Mouse (Mus musculus) lung, postnatal 0 days (tissue): ENCODE data around the gene Fbln2.

Experiments
- CTCF ChIP-seq: IDR thresholded peaks from 2 replicates; pipeline ENCODE4 v1.5.1; 2016; ENCODE audit warnings: antibody characterized with exemption, mild to moderate bottlenecking
- EP300 ChIP-seq: IDR thresholded peaks from 2 replicates; pipeline ENCODE4 v1.6.1; 2016; ENCODE audit warnings: antibody characterized with exemption, mild to moderate bottlenecking, control low read depth

DNA sequence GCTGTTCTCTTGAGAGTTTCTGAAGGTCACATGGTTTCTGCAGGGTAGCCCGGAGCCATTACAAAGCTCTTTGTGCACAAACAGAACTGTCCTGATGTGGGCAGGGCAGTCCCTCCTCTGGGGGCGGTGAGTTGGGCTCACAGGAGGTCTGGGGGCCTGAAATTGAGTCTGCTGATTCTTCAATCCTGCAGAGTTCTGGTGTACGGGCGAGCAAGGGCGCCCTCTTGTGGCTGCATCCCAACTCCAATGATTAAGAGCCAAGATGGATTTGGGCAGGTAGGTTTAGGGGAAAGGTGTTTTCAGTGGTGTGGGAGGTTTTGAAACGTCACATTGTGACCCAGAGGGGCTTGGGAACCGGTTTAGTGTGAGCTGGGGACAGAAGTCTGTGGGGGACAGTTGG lies 65.3 kb downstream of the Fbln2 start:
- no peak for TF ChIP-seq EP300
- peak; percentile 88 for TF ChIP-seq CTCF
